Mouse (Mus musculus): Measurements from ENCODE around the gene Nrip2.
A peak's percentile ranks its signal among the peaks of the same experiment; 100 is the strongest.
"Not testable (repeated sequence)": the region's sequence is repeated elsewhere in the genome, so short reads cannot be mapped to it uniquely, and the experiment has no call there.

The Nrip2 gene

DNA sequence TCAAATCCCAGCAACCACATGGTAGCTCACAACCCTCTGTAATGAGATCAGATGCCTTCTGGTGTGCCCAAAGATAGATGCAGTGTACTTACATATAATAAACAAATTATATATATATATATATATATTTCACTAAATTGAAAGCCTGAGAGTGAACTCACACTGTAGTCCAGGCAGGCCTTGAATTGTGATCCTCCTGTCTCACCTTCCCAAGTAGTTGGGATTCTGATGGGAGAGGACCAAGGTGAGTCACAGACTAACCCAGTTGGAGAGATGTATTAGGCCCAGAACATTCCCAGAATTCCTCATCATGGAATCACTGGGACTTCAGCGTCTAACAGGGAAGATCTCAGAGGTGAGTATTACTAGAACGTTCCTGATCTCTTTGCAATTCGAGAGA lies at the start of gene Nrip2:
Gene Nrip2 (plus strand): TSS at position 301 of the 400 bp plus-strand sequence.
- DNase-seq (ENCODE audit: low spot score), result no peak

DNA sequence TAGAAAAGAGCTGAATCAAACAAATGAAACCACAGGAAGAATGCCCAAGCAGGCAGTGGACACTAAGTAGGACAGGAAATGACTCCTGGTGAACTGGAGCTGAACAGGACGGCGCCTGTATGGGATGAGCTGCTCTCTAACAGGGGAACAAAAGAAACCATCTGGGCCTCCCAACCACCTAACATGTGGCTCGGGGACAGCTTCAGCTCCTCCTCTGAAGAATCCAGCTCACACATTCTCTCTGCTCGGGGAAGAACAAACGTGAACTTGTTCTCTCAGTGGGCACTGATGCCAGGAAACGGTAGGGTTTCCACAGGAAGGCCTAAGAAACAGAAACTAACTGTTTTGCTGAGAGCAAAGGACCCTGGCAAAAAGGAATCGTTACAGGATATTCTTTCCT lies 49.4 kb upstream of the Nrip2 start:
- DNase-seq (ENCODE audit: low spot score), result no peak

DNA sequence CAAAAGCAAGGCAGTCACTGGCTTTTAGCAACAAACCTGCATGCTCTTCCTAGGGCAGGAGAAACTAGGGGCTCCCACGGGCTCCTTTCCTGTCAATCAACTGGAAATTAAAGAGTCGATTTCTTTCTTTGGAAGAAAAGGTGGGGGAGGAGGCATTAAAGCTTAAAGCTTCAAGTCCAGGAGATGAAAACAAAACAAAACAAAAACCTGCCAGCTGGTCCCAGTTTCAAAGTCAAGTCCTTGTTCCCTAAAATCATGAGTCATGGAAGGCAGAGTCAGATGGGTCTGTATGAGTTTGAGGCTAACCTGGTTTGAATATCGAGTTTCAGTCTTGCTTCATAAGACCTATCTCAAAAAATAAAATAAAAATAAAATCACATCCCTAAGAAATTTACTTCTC lies 45.0 kb upstream of the Nrip2 start:
- DNase-seq (ENCODE audit: low spot score), result no peak

DNA sequence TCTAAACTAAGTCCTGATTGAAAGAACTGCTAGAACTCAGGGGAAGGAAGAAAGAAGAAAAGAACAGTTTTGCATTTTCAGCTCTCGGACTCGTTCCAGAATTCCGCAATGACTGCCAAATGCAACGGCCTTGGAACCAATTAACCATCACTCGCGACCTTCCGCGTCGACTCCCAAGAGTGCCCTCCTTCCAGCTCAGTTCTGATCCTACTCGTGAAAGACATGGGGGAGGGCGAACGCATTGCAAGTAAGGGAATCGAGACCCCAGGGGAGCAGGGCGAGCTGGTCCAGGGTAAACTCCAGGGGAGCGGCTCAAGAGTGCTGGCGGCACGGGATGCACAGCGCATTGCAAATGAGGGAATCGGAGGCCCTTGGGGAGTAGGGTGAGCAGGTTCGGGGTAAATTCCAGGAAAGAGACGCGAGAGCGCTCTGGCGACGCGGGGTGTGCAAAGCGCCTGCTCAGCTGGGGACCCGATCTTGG lies 43.9 kb upstream of the Nrip2 start:
- DNase-seq (ENCODE audit: low spot score), result peak; percentile 53

GRCm38 (mm10) chr6:128355726-128356416 lies 43.2 kb upstream of the Nrip2 start, which contains the start of gene Tulp3:
Gene Tulp3 (minus strand): TSS chr6:128355851.
- DNase-seq (ENCODE audit: low spot score), result peak; percentile 95

DNA sequence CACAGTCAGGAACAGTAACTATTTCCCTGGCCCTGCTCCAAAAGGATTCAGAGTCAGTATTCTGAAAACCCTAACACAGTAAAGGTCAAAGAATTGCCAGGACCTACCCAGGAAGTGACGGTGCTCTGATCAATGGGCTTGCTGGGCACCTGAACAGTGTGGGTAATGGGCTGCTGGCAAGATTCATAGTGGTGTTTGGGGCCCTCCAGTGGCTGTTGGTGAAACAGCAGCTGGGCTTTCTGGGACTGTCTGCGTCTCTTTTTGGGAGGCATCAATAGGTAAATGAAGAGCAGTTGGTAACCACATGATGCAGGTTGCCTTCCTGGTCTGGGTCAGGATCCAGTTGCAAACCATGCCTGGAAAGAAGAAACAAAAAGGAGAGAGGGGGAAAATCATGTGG lies 40.1 kb upstream of the Nrip2 start:
- DNase-seq (ENCODE audit: low spot score), result peak; percentile 23

DNA sequence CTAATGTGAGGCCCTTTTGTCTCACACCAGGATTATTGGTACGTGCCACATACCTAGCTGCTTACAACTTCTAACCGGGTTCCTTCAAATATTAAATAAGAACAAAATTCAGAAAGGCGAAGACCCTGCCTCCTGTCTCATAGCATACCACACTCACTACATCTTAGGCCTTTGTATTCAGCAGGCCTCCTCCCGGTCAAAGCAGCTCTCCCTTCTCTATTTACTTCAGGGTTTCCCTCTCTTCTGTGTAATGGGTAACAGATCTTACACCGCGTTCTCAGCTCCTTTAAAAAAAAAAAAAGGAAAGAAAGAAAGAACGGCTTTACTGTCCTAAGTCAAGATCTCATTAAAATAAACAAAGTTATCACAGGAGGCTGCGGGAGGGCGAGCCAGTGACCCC lies 37.2 kb upstream of the Nrip2 start:
- DNase-seq (ENCODE audit: low spot score), result no peak

DNA sequence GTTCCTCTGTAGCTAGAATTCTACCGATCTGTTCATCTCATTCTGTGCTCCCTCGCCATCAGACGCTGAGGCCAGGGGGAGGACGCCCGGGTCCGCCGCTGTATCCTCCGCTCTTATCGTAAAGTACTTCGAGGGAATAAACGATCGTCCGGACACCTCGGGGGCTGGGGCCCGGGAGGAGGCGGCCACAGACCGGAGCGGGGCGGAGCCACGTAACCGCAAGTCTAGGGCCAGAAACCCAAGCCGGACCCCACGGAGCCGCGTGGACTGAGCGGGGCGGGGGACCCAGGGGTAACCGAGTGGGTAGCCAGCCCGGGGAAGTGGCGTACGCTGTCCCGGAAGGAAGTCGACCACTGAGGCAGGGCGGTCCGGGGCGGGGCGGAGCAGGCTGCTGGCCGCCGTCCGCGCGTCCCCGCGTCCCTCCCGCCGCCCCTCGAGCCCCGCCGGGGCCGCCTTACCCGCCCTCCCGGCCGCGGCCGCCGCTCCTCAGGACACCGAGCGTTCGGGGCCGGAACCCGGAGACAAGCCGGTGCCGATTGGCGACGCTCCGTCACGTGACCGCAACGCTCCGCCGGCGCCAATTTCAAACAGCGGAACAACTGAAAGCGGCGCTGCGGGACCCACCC lies 36.6 kb upstream of the Nrip2 start, which contains the start of the genes Rhno1 and Foxm1:
Gene Rhno1 (minus strand): TSS at position 531 of the 626 bp plus-strand sequence.
Gene Foxm1 (plus strand): TSS at position 587 of the 626 bp plus-strand sequence.
- peak; percentile 78 for DNase-seq (ENCODE audit: low spot score)

DNA sequence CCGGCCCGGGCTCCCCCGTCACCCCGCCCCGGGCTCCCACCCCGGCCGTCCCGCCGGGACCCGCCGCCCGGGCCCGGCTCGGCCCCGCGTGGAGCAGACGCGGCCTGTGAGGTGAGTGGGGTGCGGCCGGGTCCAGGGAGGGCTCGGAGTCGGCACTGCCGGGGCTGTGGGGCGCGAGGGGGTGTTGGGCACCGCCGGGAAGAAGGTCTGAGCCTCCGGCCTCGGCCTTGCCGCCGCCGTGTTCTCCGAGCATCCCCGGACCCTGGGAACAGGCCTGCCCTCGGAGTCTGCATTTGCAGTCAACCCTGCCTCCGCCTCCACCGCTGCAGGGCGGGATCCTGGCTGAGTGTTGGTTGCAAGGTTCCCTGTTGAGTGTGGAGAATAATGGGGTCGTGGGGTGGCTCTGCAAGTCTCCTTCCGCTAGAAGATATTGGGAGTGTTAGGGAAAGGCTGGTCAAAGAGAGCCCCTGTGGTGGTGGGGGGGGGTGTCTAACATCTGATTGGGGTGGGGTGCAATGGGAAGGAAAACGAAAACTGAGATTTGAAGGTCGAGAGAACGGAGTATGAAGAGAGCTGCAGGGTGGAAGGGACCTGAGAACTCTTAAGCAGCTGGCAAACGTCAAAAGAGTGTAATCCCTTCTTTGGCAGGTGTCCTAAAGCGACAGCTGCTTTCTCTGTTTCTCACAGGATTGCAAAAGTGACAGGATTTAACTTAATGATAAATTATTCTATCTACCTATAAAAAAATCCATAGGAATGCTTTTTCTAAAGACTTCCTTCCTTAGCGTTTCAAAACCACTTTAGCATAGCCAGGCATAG lies 35.9 kb upstream of the Nrip2 start:
- DNase-seq (ENCODE audit: low spot score), result no peak

DNA sequence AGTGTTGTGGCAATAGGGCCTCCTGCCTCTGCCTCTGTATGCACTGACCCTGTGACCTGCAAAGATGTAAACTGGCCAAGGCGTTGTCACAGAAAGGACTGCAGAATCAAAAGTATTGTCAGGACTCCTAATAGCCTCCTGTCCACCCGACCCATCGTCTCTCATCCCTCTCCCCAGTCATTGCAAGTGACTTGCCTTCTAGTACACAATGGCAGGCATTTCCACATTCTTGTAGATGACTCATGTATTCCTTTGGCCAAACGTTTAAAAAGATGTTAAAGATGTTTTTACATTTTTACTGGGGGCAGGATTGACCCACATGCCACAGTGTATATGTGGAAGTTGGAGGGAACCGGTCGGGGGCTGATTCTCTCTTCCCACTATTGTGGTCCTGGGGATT lies 34.4 kb upstream of the Nrip2 start:
- no peak for DNase-seq (ENCODE audit: low spot score)

GRCm38 (mm10) chr6:128366466-128366865 lies 32.6 kb upstream of the Nrip2 start:
- no peak for DNase-seq (ENCODE audit: low spot score)

DNA sequence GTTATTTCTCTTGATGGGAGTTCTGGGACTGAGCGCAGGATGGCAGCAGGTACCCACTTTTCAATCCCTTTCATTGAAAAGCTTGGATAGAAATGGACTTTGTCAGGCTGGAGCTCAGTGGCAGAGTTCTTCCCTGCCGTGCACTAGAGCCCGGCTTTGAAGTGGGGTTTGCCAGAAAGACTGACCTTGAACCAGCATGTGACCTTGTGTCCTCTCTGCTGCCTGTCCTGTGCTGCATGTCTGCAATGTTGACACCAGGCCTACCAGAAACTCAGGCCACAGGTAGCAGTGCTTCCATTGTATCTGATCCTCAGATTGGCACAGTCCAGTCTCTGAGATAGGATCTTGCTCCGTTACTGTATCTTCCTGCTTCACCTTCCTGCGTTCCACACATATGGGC lies 29.1 kb upstream of the Nrip2 start:
- no peak for DNase-seq (ENCODE audit: low spot score)

GRCm38 (mm10) chr6:128375192-128375591 lies 23.9 kb upstream of the Nrip2 start, which contains the start of the genes Tex52 and Gm44596:
Gene Tex52 (plus strand): TSS chr6:128375456.
Gene Gm44596 (plus strand): TSS chr6:128375503.
- no peak for DNase-seq (ENCODE audit: low spot score)

DNA sequence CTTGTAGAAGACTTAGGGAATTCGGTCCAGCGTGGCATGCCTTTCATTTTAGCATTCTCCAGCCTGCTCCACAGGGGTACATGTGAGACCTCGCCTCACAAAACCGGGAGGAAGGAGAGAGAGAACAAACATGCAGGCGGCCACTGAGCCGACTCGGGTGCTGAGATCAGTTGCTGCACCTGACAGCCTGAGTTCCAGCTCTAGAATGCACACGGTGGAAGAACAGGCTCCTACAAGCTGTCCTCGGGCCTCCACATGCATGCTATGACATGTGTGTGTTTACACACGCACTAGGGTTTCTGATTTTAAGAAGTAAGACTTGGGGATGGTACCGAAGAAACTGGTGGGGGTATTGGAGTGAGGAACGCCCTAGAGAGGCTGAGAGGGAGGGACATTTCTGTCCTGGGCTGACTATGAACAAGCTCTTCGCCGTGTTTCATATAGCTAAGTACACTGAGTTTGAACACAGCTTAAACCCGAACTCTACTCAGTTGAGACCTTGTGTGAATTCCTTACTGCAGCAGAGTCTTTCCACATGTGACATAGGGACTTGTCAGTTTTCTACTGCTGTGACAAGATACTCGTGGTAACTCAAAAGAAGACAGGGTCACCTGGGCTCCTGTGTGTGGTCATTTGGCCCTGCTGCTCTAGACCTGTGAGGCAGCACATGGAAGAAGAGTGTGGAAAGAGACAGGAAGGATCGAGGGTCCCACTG lies 22.6 kb upstream of the Nrip2 start:
- DNase-seq (ENCODE audit: low spot score), result no peak

- no peak for DNase-seq (ENCODE audit: low spot score)
Observed at GRCm38 (mm10) chr6:128379636-128380035, 19.5 kb upstream of the Nrip2 start.

DNA sequence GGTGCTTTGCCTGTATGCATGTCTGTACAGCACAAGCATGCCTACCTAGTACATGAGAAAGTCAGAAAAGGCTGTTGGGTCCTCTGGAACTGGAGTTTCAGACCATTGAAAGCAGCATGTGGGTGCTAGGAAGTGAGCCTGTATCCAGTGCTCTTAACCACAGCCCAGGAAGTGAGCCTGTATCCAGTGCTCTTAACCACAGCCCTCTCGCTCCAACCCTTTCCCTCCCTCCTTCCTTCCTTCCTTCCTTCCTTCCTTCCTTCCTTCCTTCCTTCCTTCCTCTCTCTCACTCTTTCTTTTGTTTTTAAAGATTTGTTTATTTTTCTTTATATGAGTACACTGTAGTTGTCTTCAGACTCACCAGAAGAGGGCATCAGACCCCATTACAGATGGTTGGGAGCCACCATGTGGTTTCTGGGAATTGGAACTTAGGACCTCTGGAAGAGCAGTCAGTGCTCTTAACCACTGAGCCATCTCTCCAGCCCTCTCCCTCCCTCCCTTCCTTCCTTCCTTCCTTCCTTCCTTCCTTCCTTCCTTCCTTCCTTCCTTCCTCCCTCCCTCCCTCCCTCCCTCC lies 18.4 kb upstream of the Nrip2 start:
- DNase-seq (ENCODE audit: low spot score), result not testable (repeated sequence)

GRCm38 (mm10) chr6:128381254-128381653 lies 17.8 kb upstream of the Nrip2 start:
- DNase-seq (ENCODE audit: low spot score), result no peak

DNA sequence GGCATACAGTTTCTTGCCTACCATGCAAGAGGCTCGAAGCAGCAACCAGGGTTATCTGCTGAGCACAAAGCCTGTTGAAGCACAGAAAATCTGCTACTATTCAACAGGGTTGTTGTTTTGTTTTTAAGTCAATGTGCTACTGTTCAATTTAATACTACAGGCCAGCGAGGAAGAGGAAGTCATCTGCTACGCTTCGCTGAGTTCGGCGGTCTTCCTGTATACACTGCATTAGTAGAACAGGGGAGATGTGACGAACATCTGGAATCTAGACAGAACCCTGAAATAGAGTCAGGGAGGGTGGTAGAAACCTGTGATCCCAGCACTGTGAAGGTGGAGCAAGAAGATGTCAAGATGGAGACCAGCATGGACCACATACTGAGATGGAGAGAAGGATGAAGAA lies 15.3 kb upstream of the Nrip2 start:
- DNase-seq (ENCODE audit: low spot score), result no peak

- no peak for DNase-seq (ENCODE audit: low spot score)
Observed at GRCm38 (mm10) chr6:128385026-128385425, 14.1 kb upstream of the Nrip2 start.

DNA sequence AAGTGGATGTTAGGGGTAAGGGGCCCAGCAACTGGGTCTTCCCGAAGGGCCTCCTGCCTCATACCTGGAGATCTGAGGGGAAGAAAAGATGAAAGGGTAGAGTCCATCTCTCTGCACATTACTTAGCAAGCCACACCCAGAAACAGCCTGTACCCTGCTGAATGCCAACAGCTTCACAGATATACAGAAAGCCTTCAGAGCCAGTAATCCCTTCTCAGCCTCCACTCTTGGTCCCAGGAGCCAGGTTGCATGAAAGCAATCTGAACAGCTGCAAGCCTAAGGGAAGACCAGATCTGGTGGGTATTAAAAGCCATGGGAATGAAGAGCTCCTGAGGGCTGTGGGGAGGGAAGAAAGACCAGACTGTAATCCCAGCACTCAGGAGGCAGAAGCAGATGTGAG lies 9.9 kb upstream of the Nrip2 start:
- DNase-seq (ENCODE audit: low spot score), result no peak

DNA sequence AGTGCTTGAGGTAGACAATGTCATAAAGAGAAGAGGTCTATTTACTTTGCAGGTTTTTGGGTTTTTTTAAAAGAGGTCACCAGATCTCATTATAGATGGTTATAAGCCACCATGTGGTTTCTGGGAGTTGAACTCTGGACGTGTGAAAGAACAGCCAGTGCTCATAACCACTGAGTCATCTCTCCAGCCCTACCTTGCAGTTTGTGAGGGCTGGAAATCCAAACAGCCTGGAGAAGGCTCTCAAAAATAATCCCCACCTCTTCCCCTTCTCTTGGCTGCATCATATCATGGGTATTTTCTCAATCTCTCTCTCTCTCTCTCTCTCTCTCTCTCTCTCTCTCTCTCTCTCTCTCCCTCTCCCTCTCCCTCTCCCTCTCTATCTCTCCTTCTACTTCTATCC lies 8.4 kb upstream of the Nrip2 start:
- no peak for DNase-seq (ENCODE audit: low spot score)

All from ovary, adult 18-20 months (tissue).